Comparison of ENCODE assay signal across 9 mouse cellular contexts in the genomic region with DNA sequence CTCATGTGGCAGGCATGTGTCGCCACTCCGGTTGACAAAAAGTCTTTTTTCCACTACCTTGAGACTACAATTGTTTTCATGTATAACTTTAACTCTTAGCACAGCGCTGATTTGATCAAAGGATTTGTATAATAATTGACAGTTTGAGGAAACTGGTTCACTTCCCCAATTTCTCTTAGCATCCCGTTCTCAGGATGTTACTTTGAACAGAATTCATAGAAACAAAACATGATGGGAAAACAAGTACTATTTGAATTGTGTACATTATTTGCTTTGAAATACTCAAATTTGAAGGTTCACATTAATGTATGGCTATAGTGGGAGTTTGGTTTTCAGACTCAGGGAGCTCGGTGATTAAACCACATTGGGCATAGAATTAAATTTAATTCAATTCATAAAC. TPM values are rescaled to one million over a fixed set of nuclear protein-coding genes. Genes with fewer than 3 reads are reported as not detected.
DNase-seq lines count a peak whose midpoint lies in the region; ATAC-seq and TF ChIP-seq lines count a peak whose summit lies in the region.
"Had no signal": no experiment of that assay in that cellular context is flagged by ENCODE, and none has a peak within 500 bp of the region (broad histone marks: within the 10 kb centered on the region; RNA-seq: fewer than 3 reads in every experiment).

No protein-coding gene starts in this region.

- no peak for ATAC-seq in lung, embryonic 14.5 days (ENCODE audit: insufficient read depth)
- ATAC-seq in limb, embryonic 13.5 days (ENCODE audit: low FRiP score, low read depth), result no peak
- no peak for ATAC-seq in stomach, embryonic 14.5 days (ENCODE audit: insufficient number of reproducible peaks, insufficient read depth, low FRiP score, low read depth)

- no peaks in the 10 kb centered on the region for H3K4me1 ChIP-seq in lung, embryonic 14.5 days (ENCODE audit: insufficient read depth)
- H3K4me1 ChIP-seq in forebrain, embryonic 10.5 days, result no peaks in the 10 kb centered on the region
- H3K4me1 ChIP-seq in limb, embryonic 13.5 days, result no peaks in the 10 kb centered on the region
- H3K4me1 ChIP-seq in stomach, embryonic 14.5 days (ENCODE audit: control insufficient read depth, insufficient read depth, low read length), result no peaks in the 10 kb centered on the region

- TF ChIP-seq CTCF in lung, embryonic 14.5 days (IDR thresholded peaks at IDR 0.05; ENCODE audit: low read depth), result no peak

- no peaks in the 10 kb centered on the region for H3K36me3 ChIP-seq in lung, embryonic 14.5 days (ENCODE audit: insufficient read depth)
- no peaks in the 10 kb centered on the region for H3K36me3 ChIP-seq in forebrain, embryonic 10.5 days (replicated peaks)
- no peaks in the 10 kb centered on the region for H3K36me3 ChIP-seq in limb, embryonic 13.5 days
- no peaks in the 10 kb centered on the region for H3K36me3 ChIP-seq in stomach, embryonic 14.5 days (ENCODE audit: control insufficient read depth, insufficient read depth, low read length)

- H3K27ac ChIP-seq in lung, embryonic 14.5 days (ENCODE audit: low read depth), result no peak overlapping the region
- H3K27ac ChIP-seq in forebrain, embryonic 10.5 days, result no peak overlapping the region
- H3K27ac ChIP-seq in limb, embryonic 13.5 days, result no peak overlapping the region
- H3K27ac ChIP-seq in stomach, embryonic 14.5 days (ENCODE audit: low read length), result no peak overlapping the region

- no peak for DNase-seq in lung, embryonic 14.5 days
- DNase-seq in lung, postnatal 14 days, result no peak
- DNase-seq in forebrain, embryonic 10.5 days (ENCODE audit: extremely low spot score, low spot score), result no peak
- no peak for DNase-seq in cerebellum, adult 11 months
- DNase-seq in right cerebral cortex, postnatal 36 days (ENCODE audit: low spot score in 2 of 2), result no peak
- DNase-seq: gastrocnemius, postnatal 14 days; thymus, postnatal 25 days had no signal

- no peaks in the 10 kb centered on the region for H3K27me3 ChIP-seq in lung, embryonic 14.5 days (ENCODE audit: insufficient read depth, low read length)
- H3K27me3 ChIP-seq in forebrain, embryonic 10.5 days (ENCODE audit: poor library complexity, severe bottlenecking), result no peaks in the 10 kb centered on the region
- H3K27me3 ChIP-seq in limb, embryonic 13.5 days, result no peaks in the 10 kb centered on the region
- H3K27me3 ChIP-seq in stomach, embryonic 14.5 days (ENCODE audit: control insufficient read depth, insufficient read depth, low read length), result no peaks in the 10 kb centered on the region

- H3K4me2 ChIP-seq in lung, embryonic 14.5 days, result peak overlapping the region; percentile 54
- H3K4me2 ChIP-seq in limb, embryonic 13.5 days (replicated peaks), result peak overlapping the region; percentile 56
- H3K4me2 ChIP-seq in stomach, embryonic 14.5 days (replicated peaks; ENCODE audit: low read depth, low read length), result peak overlapping the region; percentile 35

- H3K9ac ChIP-seq in lung, embryonic 14.5 days, result no peak overlapping the region
- H3K9ac ChIP-seq in limb, embryonic 13.5 days, result no peak overlapping the region
- H3K9ac ChIP-seq in stomach, embryonic 14.5 days (replicated peaks; ENCODE audit: low read depth, low read length), result no peak overlapping the region

- WGBS in lung, embryonic 14.5 days, result 62% methylated on average over 5 of the region's 5 CpGs
- 77% methylated on average over 5 of the region's 5 CpGs for WGBS in forebrain, embryonic 10.5 days
- WGBS in limb, embryonic 13.5 days, result 77% methylated on average over 5 of the region's 5 CpGs
- WGBS in stomach, embryonic 14.5 days, result 73% methylated on average over 5 of the region's 5 CpGs

- no peaks in the 10 kb centered on the region for H3K9me3 ChIP-seq in lung, embryonic 14.5 days (ENCODE audit: low read depth, low read length)
- H3K9me3 ChIP-seq in forebrain, embryonic 10.5 days, result no peaks in the 10 kb centered on the region
- H3K9me3 ChIP-seq in limb, embryonic 13.5 days, result no peaks in the 10 kb centered on the region
- no peaks in the 10 kb centered on the region for H3K9me3 ChIP-seq in stomach, embryonic 14.5 days (ENCODE audit: control insufficient read depth, low read depth, low read length)

- peak overlapping the region; percentile 54 for H3K4me3 ChIP-seq in lung, embryonic 14.5 days (ENCODE audit: low read depth, low read length)
- peak overlapping the region; percentile 63 for H3K4me3 ChIP-seq in forebrain, embryonic 10.5 days
- H3K4me3 ChIP-seq in limb, embryonic 13.5 days, result peak overlapping the region; percentile 59
- peak overlapping the region; percentile 48; the same call in 1 of the 2 replicates for H3K4me3 ChIP-seq in stomach, embryonic 14.5 days (ENCODE audit: low read depth, low read length)

RNA-seq across cellular contexts. Expression of gene Brwd3, which starts 1.1 kb away (rescaled TPM):
- 5.2 and 5.5 TPM in 2 replicates for polyA plus RNA-seq in lung, embryonic 14.5 days (2014; fragmentation: Nextera tagmentation; extraction: Ambion mirVana)
- polyA plus RNA-seq in forebrain, embryonic 10.5 days (2016; fragmentation: Nextera tagmentation; extraction: Ambion mirVana), result 3.7 and 3.8 TPM in 2 replicates
- 3.7 and 4.3 TPM in 2 replicates for polyA plus RNA-seq in limb, embryonic 13.5 days (2015; fragmentation: Nextera tagmentation; extraction: Ambion mirVana)
- polyA plus RNA-seq in stomach, embryonic 14.5 days (2014; fragmentation: Nextera tagmentation; extraction: Ambion mirVana), result 6.7 and 6.9 TPM in 2 replicates
